Mouse (Mus musculus) MEL (cell line): ENCODE data around the gene Fas.

Experiments
- CTCF ChIP-seq, 3 experiments: IDR thresholded peaks in 2 of 3; conservative IDR thresholded peaks in 1 of 3; 2 replicates each; pipeline ENCODE4 v1.5.1; 2011 to 2012; ENCODE audit warnings: low read length in 3 of 3, low read depth in 2 of 3, mild to moderate bottlenecking in 2 of 3, improper control_type of control experiment in 1 of 3, inconsistent platforms in 1 of 3, mixed read lengths in 1 of 3, moderate library complexity in 1 of 3; ENCODE audit not compliant: control insufficient read depth in 1 of 3, insufficient read depth in 1 of 3, poor library complexity in 1 of 3, severe bottlenecking in 1 of 3
- GATA1 ChIP-seq: IDR thresholded peaks from 2 replicates; pipeline ENCODE4 v1.6.1; 2011; ENCODE audit warnings: low read depth, low read length, improper control_type of control experiment
- HCFC1 ChIP-seq: IDR thresholded peaks from 2 replicates; pipeline ENCODE4 v1.6.1; 2012; ENCODE audit warnings: low read depth, mild to moderate bottlenecking, inconsistent platforms, low read length, improper control_type of control experiment, moderate library complexity
- MAX ChIP-seq: IDR thresholded peaks from 2 replicates; pipeline ENCODE4 v1.6.1; 2011; ENCODE audit warnings: low read length, improper control_type of control experiment
- ZC3H11A ChIP-seq: IDR thresholded peaks from 2 replicates; pipeline ENCODE4 v1.6.1; 2012; ENCODE audit warnings: low read depth, mild to moderate bottlenecking, inconsistent platforms, low read length, improper control_type of control experiment

- no peak for TF ChIP-seq CTCF (IDR thresholded peaks at IDR 0.05 in 2 of 3, conservative IDR thresholded peaks at IDR 0.05 in 1 of 3; ENCODE audit: control insufficient read depth in 1 of 3, insufficient read depth in 1 of 3, low read depth in 2 of 3, low read length in 3 of 3, poor library complexity in 1 of 3, severe bottlenecking in 1 of 3)
- no peak for TF ChIP-seq GATA1
- TF ChIP-seq HCFC1: no peak
- TF ChIP-seq MAX: no peak
- TF ChIP-seq ZC3H11A: no peak
Measured at GRCm38 (mm10) chr19:34328051-34328450, 37.6 kb downstream of the Fas start.
